Mouse (Mus musculus) ES-Bruce4 (cell line): ENCODE data around the gene Tmem117. TPM values are rescaled to one million over a fixed set of nuclear protein-coding genes. Genes with fewer than 3 reads are reported as not detected.
A peak's percentile ranks its signal among the peaks of the same experiment; 100 is the strongest.

ENCODE experiments used
- H3K27ac ChIP-seq: 2 replicates; pipeline ENCODE4 v1.5.1; 2012; ENCODE audit warnings: low read length, inconsistent platforms; ENCODE audit not compliant: insufficient read depth
- H3K27me3 ChIP-seq: 2 replicates; pipeline ENCODE4 v1.6.1; 2012; ENCODE audit warnings: mild to moderate bottlenecking, low read length, inconsistent platforms; ENCODE audit not compliant: control insufficient read depth, poor library complexity, insufficient read depth, severe bottlenecking
- H3K36me3 ChIP-seq: 2 replicates; pipeline ENCODE4 v1.6.1; 2012; ENCODE audit warnings: inconsistent platforms, mild to moderate bottlenecking, low read length, moderate library complexity; ENCODE audit not compliant: control insufficient read depth, poor library complexity, insufficient read depth, severe bottlenecking
- H3K4me1 ChIP-seq: one replicate; pipeline ENCODE4 v1.8.1; 2011; ENCODE audit warnings: low read length; ENCODE audit not compliant: control insufficient read depth, insufficient read depth
- H3K4me3 ChIP-seq: 2 replicates; pipeline ENCODE4 v1.5.1; 2011; ENCODE audit warnings: low read depth, mild to moderate bottlenecking, low read length
- H3K9ac ChIP-seq: 2 replicates; pipeline ENCODE4 v1.6.1; 2012; ENCODE audit warnings: low read depth, mild to moderate bottlenecking, inconsistent platforms; ENCODE audit not compliant: poor library complexity, severe bottlenecking
- H3K9me3 ChIP-seq: replicated peaks from 2 replicates; pipeline ENCODE4 v1.6.1; 2012; ENCODE audit warnings: mild to moderate bottlenecking, low read length, inconsistent platforms; ENCODE audit not compliant: control insufficient read depth, poor library complexity, insufficient read depth, severe bottlenecking
- CTCF ChIP-seq: IDR thresholded peaks from one replicate; pipeline ENCODE4 v1.8.1; 2011; ENCODE audit warnings: low read depth, low read length
- EP300 ChIP-seq: IDR thresholded peaks from 2 replicates; pipeline ENCODE4 v1.6.1; 2011; ENCODE audit warnings: low read depth, low read length; ENCODE audit not compliant: insufficient read depth
- POLR2A ChIP-seq: IDR thresholded peaks from one replicate; pipeline ENCODE4 v1.8.1; 2011; ENCODE audit warnings: low read length; ENCODE audit not compliant: insufficient read depth
- polyA plus RNA-seq: library from polyadenylated mRNA; stranded (reverse); fragments of >200 nt; gene quantifications from 2 replicates; pipeline ENCODE4 v1.2.4, GENCODE M21; 2011; ENCODE audit warnings: low read depth; ENCODE audit not compliant: missing spikeins, insufficient read depth, insufficient read length

Gene Tmem117
- polyA plus RNA-seq, 1 experiment, result 1.2 TPM

DNA sequence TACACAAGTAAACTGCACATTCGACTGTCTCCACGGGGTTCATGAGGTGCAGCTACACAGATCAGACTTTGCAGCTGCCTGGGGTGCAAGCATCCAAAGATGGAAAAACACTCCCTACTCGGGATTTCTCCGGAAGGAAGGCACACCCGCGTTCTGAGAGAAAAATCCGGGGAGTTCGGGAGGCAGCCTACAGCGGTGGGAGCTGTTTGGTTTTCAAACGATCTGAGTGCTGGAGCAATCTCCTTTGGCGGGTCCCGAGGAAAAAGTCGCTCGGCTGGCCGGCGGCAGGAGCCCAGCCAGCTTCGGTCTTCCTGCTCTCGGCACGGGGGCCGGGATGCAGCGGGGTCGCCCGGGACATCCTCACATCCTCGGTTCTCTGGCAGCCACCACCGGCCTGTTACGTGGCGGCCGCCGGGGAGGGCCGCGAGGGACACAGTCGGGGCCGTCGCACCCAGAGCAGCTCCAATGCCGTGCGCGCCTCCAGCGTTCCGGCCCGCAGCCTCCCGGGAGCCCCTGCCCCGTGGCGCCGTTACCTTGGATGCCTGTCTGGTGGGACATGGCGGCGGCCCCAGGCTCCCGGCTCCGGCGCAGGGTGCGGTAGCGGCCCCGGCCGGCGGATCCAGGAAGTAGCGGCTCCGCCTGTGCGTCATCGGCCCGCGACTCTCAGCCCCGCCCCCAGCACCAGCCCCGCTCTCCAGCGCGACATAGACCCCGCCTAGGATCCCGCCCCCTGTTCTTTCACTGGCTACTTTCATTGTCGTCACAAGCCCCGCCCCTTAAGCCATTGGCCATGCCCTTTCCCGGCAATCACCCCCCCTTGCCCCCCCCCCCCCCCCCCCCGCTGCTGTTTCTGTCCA lies 39.6 kb upstream of the Tmem117 start, which contains the start of gene Twf1:
TSS of gene Twf1 (minus strand) at position 671 of the 857 bp plus-strand sequence.
- Histone ChIP-seq H3K9ac (peak within 1 kb of the TSS; percentile 98), H3K36me3 (peaks cover 16% of the 10 kb centered on the region), H3K9me3 (no peaks in the 10 kb centered on the region), H3K4me1 (no peaks in the 10 kb centered on the region), H3K27me3 (no peaks in the 10 kb centered on the region), H3K4me3 (peak within 1 kb of the TSS; percentile 81), H3K27ac (0 out of 2 replicates have a peak within 1 kb of the TSS, but pooled peaks have one; percentile 1)
- TF ChIP-seq POLR2A, result no peak
- TF ChIP-seq EP300, result no peak
- TF ChIP-seq CTCF, result no peak

DNA sequence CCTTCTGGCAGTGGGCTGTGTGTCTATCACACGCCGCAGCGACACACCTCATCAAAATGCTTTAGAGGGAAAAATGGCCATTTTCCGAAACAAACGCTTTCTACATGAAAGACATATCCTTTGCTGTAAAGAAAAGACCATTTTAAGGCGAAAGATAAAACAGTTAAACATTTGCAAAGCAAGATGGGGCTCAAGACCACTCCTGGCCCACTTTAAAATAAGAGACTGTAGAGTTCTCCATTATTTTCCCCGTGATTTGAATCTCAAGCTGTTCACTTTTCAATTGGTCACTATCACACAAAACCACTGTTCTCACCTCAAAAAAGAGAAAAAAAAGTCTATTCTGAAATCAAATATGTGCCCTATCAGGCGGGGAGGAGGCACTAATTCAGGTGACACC lies 38.9 kb upstream of the Tmem117 start:
- TF ChIP-seq POLR2A (peak; percentile 34), EP300 (no peak), CTCF (no peak)
- peak overlapping the region; percentile 27; the same call in 1 of the 2 replicates for H3K9ac ChIP-seq
- no peak overlapping the region for H3K4me3 ChIP-seq
- H3K36me3 ChIP-seq, result peaks cover 13% of the 10 kb centered on the region
- H3K4me1 ChIP-seq, result no peaks in the 10 kb centered on the region
- H3K9me3 ChIP-seq, result no peaks in the 10 kb centered on the region
- H3K27me3 ChIP-seq, result no peaks in the 10 kb centered on the region
- no peak overlapping the region for H3K27ac ChIP-seq

DNA sequence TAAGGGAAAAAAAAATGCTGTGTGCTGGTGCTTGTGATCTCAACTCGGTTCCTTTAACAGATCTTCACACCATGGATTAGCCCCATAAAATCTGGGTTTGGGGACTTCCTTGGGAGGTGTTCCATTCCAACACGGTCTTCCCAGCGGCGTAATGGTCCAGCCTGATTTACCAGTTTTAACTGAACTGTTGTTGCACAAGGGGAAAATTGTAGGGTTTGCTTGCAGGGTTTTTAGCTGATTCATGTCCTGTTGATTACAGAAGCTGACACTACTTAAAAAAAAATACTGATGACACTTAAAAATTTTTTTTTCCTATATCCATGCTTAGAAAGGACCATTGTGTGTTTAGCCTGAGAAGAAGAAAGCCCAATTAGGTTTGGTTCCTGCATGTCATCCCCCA lies 37.7 kb upstream of the Tmem117 start:
- Histone ChIP-seq H3K27ac (no peak overlapping the region), H3K9ac (no peak overlapping the region), H3K36me3 (peaks cover 1% of the 10 kb centered on the region), H3K27me3 (no peaks in the 10 kb centered on the region), H3K4me1 (no peaks in the 10 kb centered on the region), H3K9me3 (no peaks in the 10 kb centered on the region), H3K4me3 (no peak overlapping the region)
- TF ChIP-seq EP300 (no peak), POLR2A (no peak), CTCF (no peak)

DNA sequence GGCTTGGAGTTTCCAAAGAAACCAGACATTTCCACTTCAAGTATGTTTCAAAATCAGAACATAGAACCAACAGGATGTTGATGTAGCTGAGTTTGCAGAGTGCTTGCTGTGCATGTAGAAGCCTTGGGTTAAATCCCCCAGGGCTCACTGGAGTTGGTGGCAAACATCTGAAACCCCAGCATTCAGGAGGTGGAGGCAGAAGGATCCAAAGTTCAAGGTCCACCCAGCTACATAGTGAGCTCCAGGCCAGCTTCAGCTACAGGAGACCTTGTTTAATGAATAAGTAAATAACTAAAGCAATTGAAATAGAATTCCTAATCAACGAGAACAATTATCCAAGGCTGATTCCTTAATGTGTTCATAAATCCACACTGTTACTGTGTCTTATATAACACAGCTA lies 35.4 kb upstream of the Tmem117 start:
- Histone ChIP-seq H3K9ac (no peak overlapping the region), H3K27me3 (no peaks in the 10 kb centered on the region), H3K4me3 (no peak overlapping the region), H3K27ac (no peak overlapping the region), H3K4me1 (no peaks in the 10 kb centered on the region), H3K9me3 (no peaks in the 10 kb centered on the region), H3K36me3 (no peaks in the 10 kb centered on the region)
- TF ChIP-seq POLR2A (no peak), CTCF (no peak), EP300 (no peak)

DNA sequence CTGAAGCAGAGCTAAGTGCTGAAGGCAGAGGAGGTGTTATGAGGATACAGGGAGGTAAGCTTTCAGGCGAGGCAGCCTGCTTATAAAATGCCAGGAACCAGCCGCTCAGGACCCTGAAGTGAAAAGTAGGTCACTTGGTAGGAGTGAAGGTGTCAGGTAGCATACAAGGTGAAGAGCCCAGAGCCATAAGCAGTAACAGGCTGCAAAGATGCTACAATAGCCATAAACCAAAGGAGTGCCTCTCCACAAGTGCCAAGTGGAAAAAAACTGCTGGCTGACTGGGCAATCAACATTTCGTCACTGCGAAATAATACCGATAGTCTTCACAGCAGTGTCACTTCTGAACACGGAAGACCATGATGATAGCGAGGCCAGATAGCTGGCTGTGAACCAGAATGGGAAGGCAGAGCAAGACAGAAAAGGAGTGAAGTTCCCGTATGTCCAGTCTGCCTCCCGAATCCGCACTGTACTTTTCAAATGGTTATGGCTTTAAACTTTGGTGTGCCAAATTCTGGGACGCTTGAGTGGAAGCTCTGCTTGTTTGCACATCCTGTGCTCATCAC lies 28.8 kb upstream of the Tmem117 start:
- Histone ChIP-seq H3K27me3 (no peaks in the 10 kb centered on the region), H3K36me3 (no peaks in the 10 kb centered on the region), H3K9ac (no peak overlapping the region), H3K4me3 (no peak overlapping the region), H3K9me3 (no peaks in the 10 kb centered on the region), H3K4me1 (peaks cover 2% of the 10 kb centered on the region), H3K27ac (no peak overlapping the region)
- no peak for TF ChIP-seq POLR2A
- TF ChIP-seq CTCF, result no peak
- no peak for TF ChIP-seq EP300

DNA sequence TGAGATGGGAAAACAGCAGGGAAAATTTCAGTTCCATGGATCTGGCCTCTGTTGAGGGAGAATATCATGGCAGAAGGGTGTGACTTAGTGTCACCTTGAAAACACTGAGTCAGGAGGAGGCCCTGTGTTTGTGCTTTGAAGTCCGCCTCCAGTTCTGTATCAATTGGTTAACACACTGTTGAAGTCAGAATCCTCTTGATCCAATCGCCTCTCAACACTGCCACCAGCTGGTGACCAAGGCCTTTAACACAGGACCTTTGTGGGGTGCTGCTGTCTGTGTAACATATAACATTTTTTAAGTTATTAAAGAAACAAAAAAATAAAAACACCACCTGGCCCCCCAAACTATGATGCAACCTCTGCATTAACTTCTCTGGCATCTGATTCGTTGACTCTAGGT lies 27.7 kb upstream of the Tmem117 start:
- no peaks in the 10 kb centered on the region for H3K36me3 ChIP-seq
- no peak overlapping the region for H3K4me3 ChIP-seq
- H3K9ac ChIP-seq, result no peak overlapping the region
- H3K27me3 ChIP-seq, result no peaks in the 10 kb centered on the region
- H3K9me3 ChIP-seq, result no peaks in the 10 kb centered on the region
- H3K4me1 ChIP-seq, result peaks cover 2% of the 10 kb centered on the region
- H3K27ac ChIP-seq, result no peak overlapping the region
- TF ChIP-seq EP300, result no peak
- peak; percentile 46 for TF ChIP-seq CTCF
- TF ChIP-seq POLR2A, result no peak
